Mouse (Mus musculus) left cerebral cortex, adult 8-10 months (tissue): ENCODE measurements around the gene Slc16a14. TPM values are rescaled to one million over a fixed set of nuclear protein-coding genes. Genes with fewer than 3 reads are reported as not detected.
A peak's percentile ranks its signal among the peaks of the same experiment; 100 is the strongest.

Experiments
- DNase-seq, 2 experiments: peaks; one replicate each; pipeline ENCODE4 v3.0.0; 2022; ENCODE audit warnings: low spot score in 2 of 2
- total RNA-seq, 4 experiments: library from RNA; stranded (reverse); gene quantifications; 2 replicates each; pipeline ENCODE4 v1.2.4; 2022

Slc16a14 gene
- total RNA-seq, 4 experiments from 2014 or later: 10.3 to 15.1 (median 13.1) TPM

GRCm38 (mm10) chr1:84910177-84910804 lies 24.6 kb downstream of the Slc16a14 start:
- DNase-seq: no peak

- no peak for DNase-seq
Measured at GRCm38 (mm10) chr1:84904467-84904866, 30.5 kb downstream of the Slc16a14 start.

GRCm38 (mm10) chr1:84899156-84899555 lies 35.8 kb downstream of the Slc16a14 start:
- DNase-seq: no peak

GRCm38 (mm10) chr1:84897364-84897763 lies 37.6 kb downstream of the Slc16a14 start:
- no peak for DNase-seq

GRCm38 (mm10) chr1:84891746-84892145 lies 43.2 kb downstream of the Slc16a14 start:
- DNase-seq: no peak

- no peak for DNase-seq
Measured at GRCm38 (mm10) chr1:84890503-84890902, 44.4 kb downstream of the Slc16a14 start.

- no peak for DNase-seq
Measured at GRCm38 (mm10) chr1:84890005-84890393, 44.9 kb downstream of the Slc16a14 start.

GRCm38 (mm10) chr1:84889330-84890004 lies 45.5 kb downstream of the Slc16a14 start:
- DNase-seq: no peak

- no peak for DNase-seq
Measured at GRCm38 (mm10) chr1:84885921-84886320, 49.0 kb downstream of the Slc16a14 start.

GRCm38 (mm10) chr1:84885174-84885573 lies 49.8 kb downstream of the Slc16a14 start:
- no peak for DNase-seq

- no peak for DNase-seq
Measured at GRCm38 (mm10) chr1:84883889-84884288, 51.0 kb downstream of the Slc16a14 start.

- DNase-seq: no peak
Measured at GRCm38 (mm10) chr1:84882937-84883336, 52.0 kb downstream of the Slc16a14 start.

GRCm38 (mm10) chr1:84882066-84882532 lies 52.8 kb downstream of the Slc16a14 start:
- no peak for DNase-seq

- peak in 1 of 2 experiments; percentile 73 for DNase-seq
Measured at GRCm38 (mm10) chr1:84881248-84882065, 53.5 kb downstream of the Slc16a14 start.

GRCm38 (mm10) chr1:84879571-84880120 lies 55.3 kb downstream of the Slc16a14 start:
- no peak for DNase-seq

- no peak for DNase-seq
Measured at GRCm38 (mm10) chr1:84877590-84877989, 57.3 kb downstream of the Slc16a14 start.

- DNase-seq: no peak
Measured at GRCm38 (mm10) chr1:84872939-84873338, 62.0 kb downstream of the Slc16a14 start.

GRCm38 (mm10) chr1:84872105-84872504 lies 62.8 kb downstream of the Slc16a14 start:
- no peak for DNase-seq

- DNase-seq: no peak
Measured at GRCm38 (mm10) chr1:84871131-84871530, 63.8 kb downstream of the Slc16a14 start.

GRCm38 (mm10) chr1:84869498-84869897 lies 65.4 kb downstream of the Slc16a14 start:
- DNase-seq: no peak

GRCm38 (mm10) chr1:84868841-84869240 lies 66.1 kb downstream of the Slc16a14 start:
- DNase-seq: no peak

GRCm38 (mm10) chr1:84868311-84868710 lies 66.6 kb downstream of the Slc16a14 start:
- no peak for DNase-seq
